Mouse (Mus musculus): ENCODE results near the gene Gm16867.
"Not testable (repeated sequence)": the region's sequence is repeated elsewhere in the genome, so short reads cannot be mapped to it uniquely, and the experiment has no call there.

Gm16867 gene

DNA sequence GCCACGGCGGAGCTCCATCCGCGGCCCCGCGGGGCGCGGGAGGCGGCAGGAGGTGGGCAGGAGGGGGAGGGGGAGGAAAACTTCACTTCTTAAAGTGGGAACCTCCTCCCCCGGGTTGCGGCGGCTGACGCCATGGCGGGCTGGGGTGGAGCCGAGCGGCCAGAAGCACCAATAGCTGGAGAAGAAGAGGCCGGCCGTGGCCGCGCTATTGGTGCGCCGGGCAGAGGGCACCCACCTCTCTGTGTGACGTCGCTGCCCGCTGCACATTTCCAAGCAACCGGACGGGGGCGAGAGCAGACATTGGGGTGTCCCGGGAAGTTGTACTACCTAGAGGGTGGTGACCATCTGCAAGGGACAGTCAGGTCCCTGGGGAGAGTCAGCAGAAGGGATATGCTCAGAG lies at the start of gene Gm16867:
TSS of gene Gm16867 (minus strand) at position 189 of the 400 bp plus-strand sequence.
- not testable (repeated sequence) for DNase-seq

DNA sequence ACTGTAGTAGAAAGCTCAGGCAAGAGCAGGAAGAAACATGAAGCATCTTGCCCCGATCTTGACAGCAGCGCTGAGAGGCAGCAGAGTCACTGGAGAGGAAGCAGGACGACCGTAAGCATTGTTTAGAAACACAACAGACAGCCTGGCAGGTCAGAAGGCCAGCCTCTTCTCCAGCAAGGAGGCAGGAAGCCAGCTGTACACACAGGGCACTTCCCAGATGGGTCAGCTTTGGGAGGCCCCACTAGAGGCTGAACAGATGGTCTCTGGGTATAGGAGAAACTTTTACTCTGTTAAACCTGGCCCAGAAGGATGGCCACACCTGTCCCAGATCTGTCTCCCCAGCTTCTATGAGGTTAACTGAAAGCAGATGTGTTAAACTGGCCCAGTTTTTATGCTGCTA lies 44.1 kb upstream of the Gm16867 start:
- not testable (repeated sequence) for DNase-seq

DNA sequence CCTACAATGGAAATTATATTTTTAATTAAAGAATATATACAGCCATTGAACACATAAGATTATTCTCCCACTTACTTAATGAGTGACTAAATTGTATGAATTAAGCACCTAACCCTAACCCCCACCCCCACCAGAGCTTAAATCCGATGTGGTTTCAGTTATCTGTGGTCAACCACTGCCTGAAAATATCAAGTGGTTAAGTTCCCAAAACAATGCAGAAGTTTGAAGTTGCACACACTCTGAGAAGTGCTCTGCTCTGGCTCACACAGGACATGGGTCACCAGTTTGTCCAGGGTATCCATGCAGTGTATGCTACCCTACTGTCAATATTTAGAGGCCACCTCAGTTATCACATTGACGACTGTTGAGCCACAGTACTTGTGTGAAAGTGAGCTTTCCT lies 41.9 kb upstream of the Gm16867 start:
- DNase-seq = not testable (repeated sequence)

DNA sequence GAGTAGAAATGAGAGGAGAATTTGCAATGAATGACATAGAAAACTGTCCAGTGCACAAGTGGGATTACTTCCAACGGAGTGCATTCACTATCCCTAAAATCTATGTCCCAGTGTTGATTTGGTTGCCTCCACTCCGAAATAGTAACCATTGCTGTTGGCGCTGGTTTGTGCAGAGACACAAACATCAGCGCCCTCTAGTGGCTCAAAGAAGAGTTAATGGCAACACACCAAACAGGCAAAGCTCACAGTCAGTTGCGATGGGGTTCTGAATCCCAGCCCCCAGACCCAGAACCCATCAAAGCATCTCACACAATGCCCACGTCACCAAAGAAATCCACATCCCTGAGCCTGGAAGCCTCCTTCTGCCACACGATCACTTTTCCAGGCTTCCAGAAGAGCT lies 40.9 kb upstream of the Gm16867 start:
- not testable (repeated sequence) for DNase-seq

DNA sequence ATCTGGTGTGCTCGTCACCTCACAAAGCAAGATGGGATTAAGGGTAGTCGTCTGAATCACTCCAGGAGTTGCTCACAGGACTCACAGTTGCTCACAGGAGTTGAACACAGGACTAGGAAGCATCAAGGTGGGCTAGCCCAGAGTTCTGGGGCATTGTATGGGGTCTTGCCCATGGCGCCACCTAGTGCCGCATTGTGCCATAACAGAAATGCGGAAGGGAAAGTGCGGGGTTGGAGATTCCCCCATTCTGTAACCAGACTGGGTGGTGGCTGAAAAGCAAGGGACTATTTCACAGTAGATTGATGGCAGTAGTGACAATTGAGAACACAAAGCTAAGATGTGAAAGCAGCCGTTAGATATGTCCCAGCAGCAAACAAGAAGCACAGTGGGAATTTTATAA lies 39.5 kb upstream of the Gm16867 start:
- not testable (repeated sequence) for DNase-seq

DNA sequence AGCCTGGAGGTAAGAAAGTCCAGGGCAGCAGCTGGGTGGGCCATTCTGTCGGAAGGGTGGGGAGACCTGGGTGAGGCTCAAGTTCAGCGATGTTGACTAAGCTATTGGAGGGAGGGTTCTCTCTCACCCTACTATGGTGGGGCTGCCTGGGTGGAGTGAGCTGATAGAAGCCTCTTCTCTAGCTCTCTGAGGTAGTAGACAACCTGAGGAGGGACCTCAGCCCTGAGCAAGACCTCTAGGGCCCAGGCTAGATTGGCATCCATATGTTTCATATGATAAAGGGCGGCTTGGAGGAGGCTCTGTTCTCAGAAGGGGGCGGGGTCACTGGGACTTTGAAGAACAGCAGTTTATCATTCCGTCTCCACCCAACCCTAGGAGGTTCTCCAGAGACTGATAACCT lies 37.0 kb upstream of the Gm16867 start:
- DNase-seq = not testable (repeated sequence)

DNA sequence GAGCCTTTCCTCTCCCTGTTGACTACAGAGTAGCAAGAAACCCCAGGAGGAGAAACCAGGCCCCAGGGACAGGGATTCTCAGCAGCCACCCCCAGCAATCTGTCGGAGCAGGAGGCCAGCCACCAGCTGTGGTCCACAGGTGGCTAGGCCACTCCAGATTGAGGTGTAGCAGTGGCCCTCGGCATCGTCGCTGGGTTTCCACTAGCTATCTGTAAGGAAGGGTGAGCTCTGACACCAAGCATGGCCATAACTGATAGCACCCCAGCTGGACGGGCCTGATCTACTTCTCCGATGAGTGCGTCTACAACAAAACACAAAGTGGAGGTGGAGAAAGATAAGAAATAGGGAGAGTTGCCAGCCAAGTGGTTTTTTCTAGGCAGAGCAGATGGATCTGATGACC lies 33.4 kb upstream of the Gm16867 start:
- DNase-seq = not testable (repeated sequence)

DNA sequence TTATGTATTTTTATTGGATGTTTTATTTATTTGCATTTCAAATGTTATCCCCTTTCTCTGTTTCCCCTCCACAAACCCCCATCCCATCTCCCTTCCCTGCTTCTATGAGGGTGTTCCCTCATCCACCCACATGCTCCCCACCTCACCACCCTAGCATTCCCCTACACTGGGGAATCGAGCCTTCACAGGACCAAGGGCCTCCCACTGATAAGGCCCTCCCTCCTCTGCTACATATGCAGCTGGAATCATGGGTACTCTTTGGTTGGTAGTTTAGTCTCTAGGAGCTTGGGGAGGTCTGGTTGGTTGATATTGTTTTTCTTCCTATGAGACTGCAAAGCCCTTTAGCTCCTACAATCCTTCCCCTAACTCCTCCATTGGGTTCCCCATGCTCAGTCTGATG lies 23.0 kb upstream of the Gm16867 start:
- DNase-seq = not testable (repeated sequence)

DNA sequence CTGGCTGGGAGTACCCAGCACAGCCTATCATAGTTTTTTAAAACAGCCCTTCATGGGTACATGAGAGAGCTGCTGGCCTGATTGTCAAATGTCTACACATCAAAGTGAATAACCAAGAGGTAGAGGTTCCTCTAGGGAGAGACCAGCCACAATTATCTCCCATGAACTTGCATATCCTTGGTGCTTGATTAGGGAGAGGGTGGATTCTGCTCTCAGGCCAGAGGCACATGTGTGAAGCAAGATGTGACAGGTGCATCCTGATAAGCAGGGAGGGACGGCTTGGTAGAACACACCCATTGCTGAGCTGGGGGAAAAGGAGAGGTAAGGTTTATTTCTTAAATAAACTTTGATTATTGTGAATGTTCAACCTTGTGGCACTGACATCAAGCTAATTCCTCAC lies 19.8 kb upstream of the Gm16867 start:
- not testable (repeated sequence) for DNase-seq

DNA sequence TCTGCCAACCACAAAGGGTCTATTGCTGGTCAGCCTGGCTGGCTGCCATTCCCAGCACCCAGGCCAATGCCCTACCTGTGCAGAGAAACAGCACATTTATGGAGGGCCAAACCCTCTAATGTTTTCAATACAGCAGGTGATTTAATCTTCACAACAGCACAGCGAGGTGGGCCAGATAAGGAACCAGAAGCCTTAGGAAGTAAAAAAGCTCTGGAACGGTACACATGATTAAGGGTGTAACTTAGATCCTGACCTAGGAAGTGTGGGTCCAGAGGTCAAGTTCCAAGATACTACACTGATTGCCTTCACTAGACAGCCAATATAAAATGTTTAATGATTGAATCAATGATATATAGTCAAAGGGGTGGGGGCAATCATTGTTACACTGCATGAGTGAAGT lies 17.6 kb upstream of the Gm16867 start:
- DNase-seq = not testable (repeated sequence)

DNA sequence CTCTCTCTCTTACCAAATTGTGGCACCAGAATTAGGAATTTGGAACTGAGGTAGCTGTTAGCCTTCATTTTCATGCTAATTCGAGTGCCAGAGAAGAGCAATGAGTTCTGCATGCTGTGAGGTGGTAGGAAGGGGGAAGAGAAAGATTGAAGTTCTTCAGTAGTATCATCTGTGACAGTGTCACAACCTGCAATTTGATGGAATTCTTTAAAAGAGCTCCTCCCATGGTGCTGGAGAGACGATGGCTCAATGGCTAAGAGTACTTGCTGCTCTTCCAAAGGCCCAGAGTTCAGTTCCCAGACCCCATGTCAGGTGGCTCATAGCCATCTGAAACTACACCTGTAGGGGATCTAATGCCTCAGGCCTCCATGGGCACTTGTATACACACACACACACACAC lies 9.3 kb upstream of the Gm16867 start, which contains the start of gene Gm27179:
TSS of gene Gm27179 (minus strand) at position 101 of the 400 bp plus-strand sequence.
- DNase-seq = not testable (repeated sequence)

DNA sequence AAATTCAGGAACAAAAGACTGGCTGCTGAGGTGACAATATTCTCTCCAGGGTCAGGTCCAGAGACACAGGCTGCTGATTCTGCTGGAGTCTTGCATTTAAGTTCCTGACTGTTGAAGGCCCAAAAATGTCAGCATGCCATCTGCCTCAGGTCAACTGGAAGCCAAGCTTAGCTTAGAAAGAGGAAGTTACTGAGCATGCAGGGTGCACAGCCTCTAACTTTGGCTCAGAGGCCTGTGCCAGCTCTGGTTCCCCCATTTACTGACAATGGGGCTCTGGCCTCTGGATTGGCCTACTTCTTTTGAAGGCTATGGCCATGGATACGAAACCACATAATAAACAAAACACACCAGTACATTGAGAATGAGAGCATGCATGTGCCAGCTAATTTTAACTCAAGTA lies 3.8 kb upstream of the Gm16867 start:
- not testable (repeated sequence) for DNase-seq

DNA sequence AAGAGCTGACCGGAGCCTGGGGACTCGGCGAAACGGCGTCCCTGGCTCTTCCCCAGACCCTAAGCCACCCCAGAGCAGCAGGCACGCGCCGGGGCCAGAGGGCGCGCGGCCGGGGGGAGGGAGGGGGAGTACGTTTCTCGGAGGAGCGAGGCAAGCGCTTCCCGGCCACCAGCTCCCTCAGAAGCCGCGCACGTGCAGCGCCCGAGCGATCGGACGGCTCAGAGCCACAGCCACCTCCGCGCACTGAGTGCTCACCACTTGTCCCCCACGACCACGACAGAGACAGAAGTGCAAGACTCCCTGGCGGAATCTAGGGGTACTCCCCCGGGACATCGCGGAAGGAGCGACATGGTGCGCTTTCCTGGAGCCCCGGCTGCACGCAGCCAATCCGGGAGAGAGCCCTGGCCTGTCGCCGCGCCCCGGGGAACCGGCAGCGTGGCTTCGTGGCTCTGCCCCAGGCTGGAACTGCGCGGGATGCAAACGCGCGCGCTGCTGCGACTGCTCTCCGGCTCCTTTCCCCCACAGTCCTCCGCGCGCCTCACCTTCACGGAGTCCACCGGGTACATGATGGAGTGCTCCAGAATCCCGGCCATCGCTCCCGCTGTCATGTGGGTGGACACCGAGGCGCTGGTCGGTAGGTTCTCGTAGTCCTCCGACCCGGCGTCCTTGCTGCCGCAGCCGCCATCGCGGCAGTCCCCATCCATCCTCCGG lies 567 bp downstream of the Gm16867 start:
- DNase-seq = not testable (repeated sequence)

DNA sequence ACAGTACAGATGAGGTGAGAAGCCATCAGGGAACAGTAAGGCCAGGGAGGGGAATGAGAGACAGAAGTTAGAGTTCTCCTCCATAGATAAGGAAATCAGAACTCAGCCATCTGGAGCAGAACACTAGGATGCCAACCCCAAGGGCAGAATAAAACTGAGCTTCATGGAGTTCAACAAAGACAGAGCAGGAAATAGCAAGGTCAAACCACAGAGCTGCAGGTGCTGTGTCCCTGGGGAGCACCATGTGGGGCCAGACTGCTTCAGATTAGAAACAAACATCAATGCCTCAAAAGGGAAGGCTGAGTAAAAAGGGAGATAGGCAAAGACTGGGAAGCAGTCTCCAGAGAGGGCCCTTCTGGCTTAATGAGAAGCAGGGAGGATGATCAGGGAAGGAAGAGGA lies 6.9 kb downstream of the Gm16867 start:
- DNase-seq = not testable (repeated sequence)

DNA sequence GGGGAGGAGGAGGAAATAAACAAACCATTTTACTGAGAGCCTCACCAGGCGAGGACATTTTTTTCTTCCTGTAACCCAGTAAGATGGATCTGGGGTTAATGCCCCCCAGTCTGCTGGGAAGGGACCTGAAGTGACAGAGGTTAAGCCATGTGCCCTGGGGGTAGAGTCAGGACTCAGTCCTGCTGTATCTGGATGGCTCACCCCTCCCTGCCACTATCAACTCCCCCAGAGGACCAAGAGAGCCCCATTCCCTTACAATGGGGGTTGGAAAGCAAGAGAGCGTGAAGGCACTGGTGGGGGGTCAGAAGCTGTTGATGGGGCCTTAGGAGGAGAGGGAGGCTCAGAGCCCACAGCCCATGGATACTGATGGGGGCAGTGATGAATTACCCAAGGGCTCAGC lies 8.2 kb downstream of the Gm16867 start:
- not testable (repeated sequence) for DNase-seq

DNA sequence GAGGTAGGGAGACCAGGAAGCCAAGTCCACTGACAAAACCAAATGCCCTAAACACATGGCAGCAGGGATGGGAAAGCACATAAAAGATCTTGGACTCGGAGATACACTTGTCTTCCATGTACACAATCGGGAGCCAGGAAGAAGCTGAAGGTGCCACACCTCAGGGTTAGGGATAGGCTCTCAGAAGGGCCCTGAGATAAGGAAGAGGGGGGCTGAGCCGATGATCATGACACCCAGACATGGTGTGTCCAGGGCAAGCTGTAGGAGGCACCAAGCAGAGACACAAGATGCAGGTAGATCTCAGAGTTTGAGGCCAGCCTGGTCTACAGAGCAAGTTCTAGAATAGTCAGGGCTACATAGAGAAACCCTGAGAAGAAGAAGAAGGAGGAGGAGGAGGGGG lies 8.6 kb downstream of the Gm16867 start:
- not testable (repeated sequence) for DNase-seq

DNA sequence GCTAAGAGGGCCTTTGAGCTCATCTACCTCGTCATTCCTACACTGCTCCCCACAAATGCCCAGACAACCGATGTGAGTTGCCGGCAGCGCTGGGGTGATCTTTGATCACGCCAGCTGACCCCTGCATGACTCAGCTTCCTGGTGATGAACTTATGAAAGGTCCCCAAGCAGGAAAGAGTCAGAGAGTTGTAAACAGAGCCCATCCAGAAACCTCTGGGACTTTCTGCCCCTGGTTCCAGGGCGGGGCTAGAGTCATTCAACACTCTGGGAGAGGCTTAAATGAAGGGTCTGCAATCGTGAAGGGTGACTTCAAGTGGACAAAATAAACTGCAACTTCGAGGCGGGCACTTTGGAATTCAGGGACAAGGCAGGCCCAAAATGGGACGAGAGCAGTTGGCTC lies 15.2 kb downstream of the Gm16867 start:
- DNase-seq = not testable (repeated sequence)

DNA sequence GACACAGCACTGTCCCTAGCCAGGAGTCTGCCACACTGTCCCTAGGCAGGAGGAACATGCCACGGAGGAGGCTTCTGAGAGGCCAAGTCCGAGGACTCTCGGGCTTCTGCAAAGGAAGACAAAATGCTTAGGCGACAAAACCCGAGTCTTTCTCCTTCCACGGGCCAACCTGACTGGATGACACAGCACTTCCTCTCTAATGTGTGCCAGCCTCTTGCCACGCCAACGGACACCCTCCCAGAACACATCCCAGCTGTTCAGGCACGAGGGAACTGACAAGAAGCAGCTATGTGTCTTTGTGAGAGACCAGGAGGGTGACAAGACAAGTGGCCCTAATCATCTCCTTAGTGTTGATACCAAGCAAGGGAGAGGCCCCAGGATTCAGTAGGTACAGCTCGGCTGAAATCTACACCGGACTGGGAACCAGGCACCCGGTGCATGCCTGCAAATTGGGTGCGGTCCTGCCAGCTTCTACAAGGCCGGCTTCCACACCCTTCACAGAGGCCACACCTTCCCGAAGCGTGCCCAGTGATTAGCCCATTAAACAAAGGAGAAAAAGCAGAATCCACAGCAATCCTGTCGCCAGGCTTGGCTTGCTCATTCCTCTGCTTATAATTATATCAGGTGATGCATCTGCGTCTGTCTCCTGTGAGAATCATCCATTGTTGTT lies 17.6 kb downstream of the Gm16867 start:
- not testable (repeated sequence) for DNase-seq

DNA sequence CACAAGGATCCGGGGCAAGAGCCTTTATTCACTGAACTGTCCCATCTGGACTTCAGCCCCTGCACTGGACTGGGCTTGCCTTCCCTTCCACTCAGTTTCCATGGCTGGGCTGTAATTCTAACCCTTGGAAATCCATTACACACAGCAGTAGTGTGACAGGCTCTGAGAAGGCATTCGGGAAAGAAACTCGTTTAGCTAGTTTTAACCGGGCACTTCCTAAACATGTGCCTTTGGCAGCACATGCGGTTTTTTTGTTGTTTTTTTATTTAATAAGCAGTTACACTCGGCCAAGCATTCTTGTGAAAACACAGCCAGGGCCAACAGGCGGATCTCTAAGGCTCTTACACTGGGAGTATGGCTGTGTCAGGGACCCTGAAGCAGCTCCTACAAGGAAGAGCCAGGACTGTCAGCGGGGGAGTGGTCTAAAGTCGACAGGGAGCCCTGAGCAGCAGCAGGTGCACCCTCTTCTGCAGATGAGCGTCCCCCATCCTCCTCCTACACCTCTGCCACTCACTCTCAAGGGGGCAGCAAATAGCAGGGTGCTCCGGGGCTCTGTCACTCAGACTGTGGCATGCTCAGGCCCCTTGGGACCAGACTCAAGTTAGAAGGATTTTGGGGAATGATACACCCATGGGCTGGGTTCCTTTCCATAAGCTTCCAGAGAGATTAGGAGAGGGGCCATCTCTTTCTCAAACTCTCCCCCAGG lies 29.1 kb downstream of the Gm16867 start:
- DNase-seq = not testable (repeated sequence)

DNA sequence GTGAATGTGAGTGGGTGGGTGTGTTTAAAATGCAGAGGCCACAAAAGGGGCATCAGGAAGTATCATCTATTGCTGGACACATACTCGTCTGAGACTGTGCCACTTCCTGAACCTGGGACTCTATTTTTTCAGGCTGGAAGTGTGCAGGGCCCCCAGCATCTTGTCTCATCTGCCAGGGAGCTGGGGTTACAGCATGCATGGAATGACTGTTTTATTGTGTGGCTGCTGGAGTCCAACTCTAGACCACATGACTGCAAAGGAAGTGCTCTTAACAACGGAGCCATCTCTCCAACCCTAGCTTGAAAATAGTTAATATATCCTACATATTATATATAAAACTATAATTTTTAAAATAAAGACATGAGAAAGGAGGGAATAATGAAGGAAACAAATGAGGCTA lies 29.8 kb downstream of the Gm16867 start:
- not testable (repeated sequence) for DNase-seq

DNA sequence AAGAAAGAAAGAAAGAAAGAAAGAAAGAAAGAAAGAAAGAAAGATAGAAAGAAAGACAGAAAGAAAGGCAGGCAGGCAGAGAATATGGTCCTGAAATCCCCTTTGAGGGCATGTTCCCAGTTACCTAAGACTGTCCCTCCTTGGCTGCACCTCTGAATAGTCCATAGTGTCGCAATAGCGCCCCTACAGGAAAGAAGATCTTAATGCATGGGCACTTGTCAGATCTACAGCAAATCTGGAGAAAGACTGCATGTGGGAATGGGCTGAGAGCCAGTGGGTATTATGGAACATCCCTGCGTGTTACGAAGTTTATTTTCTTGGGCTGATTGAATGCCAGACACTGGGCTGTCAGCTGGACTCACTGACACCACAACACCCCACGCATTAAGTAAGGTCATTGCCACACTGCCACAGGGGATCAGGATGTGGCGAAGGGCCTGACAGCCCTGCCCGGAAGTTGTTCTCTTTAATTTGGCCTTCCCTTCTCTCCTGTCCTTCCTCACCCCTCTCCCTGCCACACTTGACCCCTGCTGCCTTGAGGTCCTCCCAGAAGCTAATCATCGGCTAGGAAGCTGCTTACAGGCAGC lies 32.9 kb downstream of the Gm16867 start:
- DNase-seq = not testable (repeated sequence)

DNA sequence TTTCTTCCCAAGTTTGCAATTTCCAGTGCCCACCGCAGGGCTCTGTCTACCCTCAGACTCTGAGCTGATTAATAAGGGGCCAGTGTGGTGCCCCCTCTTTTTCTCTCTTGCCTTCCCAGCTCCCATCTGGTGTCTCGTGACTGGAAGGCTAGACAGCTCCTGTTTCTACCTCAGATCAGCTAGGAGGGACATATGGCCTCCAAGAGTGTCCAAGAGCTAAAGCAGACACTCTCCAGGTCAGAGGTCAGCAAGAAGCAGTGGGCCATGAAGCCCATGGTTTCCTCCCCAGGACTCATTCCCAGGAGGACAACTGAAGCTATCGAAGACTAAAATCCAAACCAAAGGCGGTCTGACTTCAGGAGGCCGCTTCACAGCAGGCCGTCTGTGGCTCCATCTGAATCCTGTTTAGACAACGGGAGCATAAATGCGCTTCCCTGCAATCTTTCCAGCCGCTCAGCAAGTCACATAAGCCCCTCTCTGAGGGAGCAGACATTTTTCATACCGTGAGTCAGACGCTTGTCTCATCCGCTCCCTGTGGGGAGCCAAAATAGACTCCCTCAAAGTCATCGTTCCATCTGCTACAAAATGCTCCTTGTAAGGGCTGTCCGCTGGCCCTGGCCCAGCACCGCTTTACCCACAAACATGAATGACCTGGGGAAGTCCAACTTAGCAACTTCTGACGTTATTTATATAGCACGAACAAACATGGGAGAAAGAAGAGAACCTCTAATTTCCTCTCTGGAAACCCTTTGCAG lies 35.4 kb downstream of the Gm16867 start:
- not testable (repeated sequence) for DNase-seq
